In the genomic region with DNA sequence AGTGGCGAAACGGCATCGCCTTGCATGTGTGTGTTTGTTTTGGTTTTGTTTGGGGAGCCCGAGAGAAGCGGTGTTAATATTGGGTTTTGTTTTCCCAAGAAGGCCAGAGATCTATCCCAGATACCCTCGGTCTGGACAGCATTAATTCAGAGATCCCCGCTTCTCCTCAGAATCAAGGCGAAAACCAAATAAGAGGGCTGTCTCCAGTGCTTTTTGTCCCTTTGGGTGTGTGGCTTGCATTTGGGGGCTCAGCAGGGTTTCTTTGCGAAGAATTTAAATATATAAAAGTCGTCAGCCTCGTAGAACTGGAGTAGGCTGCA, we compare ENCODE assay signal across 8 mouse cellular contexts. TPM values are rescaled to one million over a fixed set of nuclear protein-coding genes. Genes with fewer than 3 reads are reported as not detected.
DNase-seq lines count a peak whose midpoint lies in the region; ATAC-seq and TF ChIP-seq lines count a peak whose summit lies in the region.

No protein-coding gene starts in this region.

- no peaks in the 10 kb centered on the region for H3K36me3 ChIP-seq in lung, postnatal 0 days (ENCODE audit: insufficient read depth, low read length)
- no peaks in the 10 kb centered on the region for H3K36me3 ChIP-seq in limb, embryonic 11.5 days (ENCODE audit: control insufficient read depth, insufficient read depth, low read length)

- DNase-seq in lung, postnatal 0 days (ENCODE audit: low spot score): no peak
- no peak for DNase-seq in lung, postnatal 25 days (ENCODE audit: low spot score)
- DNase-seq in limb, embryonic 11.5 days (ENCODE audit: low spot score): no peak
- no peak for DNase-seq in spleen, postnatal 14 days (ENCODE audit: low spot score in 2 of 2)
- no peak for DNase-seq in gastrocnemius, adult 8-10 months (ENCODE audit: low spot score in 2 of 2)
- no peak for DNase-seq in cerebellum, postnatal 4 days (ENCODE audit: low spot score in 2 of 2)

- 2% methylated on average over 11 of the region's 11 CpGs for WGBS in lung, postnatal 0 days
- WGBS in limb, embryonic 11.5 days: 4% methylated on average over 11 of the region's 11 CpGs
- 2% methylated on average over 11 of the region's 11 CpGs for WGBS in olfactory bulb, adult 2 months

- H3K27me3 ChIP-seq in lung, postnatal 0 days (replicated peaks; ENCODE audit: insufficient read depth, low read length): no peaks in the 10 kb centered on the region
- H3K27me3 ChIP-seq in limb, embryonic 11.5 days (ENCODE audit: control insufficient read depth, insufficient read depth, low read length): no peaks in the 10 kb centered on the region

- no peak for TF ChIP-seq EP300 in lung, postnatal 0 days (IDR thresholded peaks at IDR 0.05)

- H3K4me2 ChIP-seq in lung, postnatal 0 days (replicated peaks; ENCODE audit: low read depth, low read length): peak overlapping the region; percentile 89
- H3K4me2 ChIP-seq in limb, embryonic 11.5 days (ENCODE audit: low read depth, severe bottlenecking): peak overlapping the region; percentile 97

- no peak for TF ChIP-seq POLR2A in embryonic fibroblast, embryonic 13.5 days (IDR thresholded peaks at IDR 0.05; ENCODE audit: low read depth, low read length)
- no peak for TF ChIP-seq POLR2A in olfactory bulb, adult 2 months (IDR thresholded peaks at IDR 0.05; ENCODE audit: insufficient read depth, low read depth, low read length)

- H3K4me1 ChIP-seq in lung, postnatal 0 days (ENCODE audit: insufficient read depth, low read depth, low read length): peaks cover 9% of the 10 kb centered on the region; the same call in 1 of the 2 replicates
- no peaks in the 10 kb centered on the region for H3K4me1 ChIP-seq in embryonic fibroblast, embryonic 13.5 days (ENCODE audit: control insufficient read depth, insufficient read depth, low read length)
- H3K4me1 ChIP-seq in limb, embryonic 11.5 days (ENCODE audit: control insufficient read depth, insufficient read depth, low read length): 0 out of 2 replicates have a peak, but pooled peaks cover 4% of the 10 kb centered on the region
- H3K4me1 ChIP-seq in olfactory bulb, adult 2 months (ENCODE audit: control insufficient read depth, insufficient read depth, low read length): peaks cover 7% of the 10 kb centered on the region

- ATAC-seq in lung, postnatal 0 days: no peak
- ATAC-seq in limb, embryonic 11.5 days (ENCODE audit: insufficient number of reproducible peaks, low FRiP score, low TSS enrichment, low read depth): no peak

- no peaks in the 10 kb centered on the region for H3K9me3 ChIP-seq in lung, postnatal 0 days (ENCODE audit: low read length)
- no peaks in the 10 kb centered on the region for H3K9me3 ChIP-seq in limb, embryonic 11.5 days (ENCODE audit: control insufficient read depth, low read length)

- peak overlapping the region; percentile 78 for H3K27ac ChIP-seq in lung, postnatal 0 days (ENCODE audit: low read length)
- H3K27ac ChIP-seq in embryonic fibroblast, embryonic 13.5 days (ENCODE audit: insufficient read depth, low read length): no peak overlapping the region
- no peak overlapping the region for H3K27ac ChIP-seq in limb, embryonic 11.5 days (replicated peaks; ENCODE audit: low read depth, low read length)
- H3K27ac ChIP-seq in olfactory bulb, adult 2 months (ENCODE audit: insufficient read depth, low read depth, low read length): peak overlapping the region; percentile 21; the same call in 1 of the 2 replicates

- TF ChIP-seq CTCF in lung, postnatal 0 days (IDR thresholded peaks at IDR 0.05): no peak
- TF ChIP-seq CTCF in embryonic fibroblast, embryonic 13.5 days (IDR thresholded peaks at IDR 0.05; ENCODE audit: borderline replicate concordance, insufficient read depth, low read length): no peak
- TF ChIP-seq CTCF in olfactory bulb, adult 2 months (IDR thresholded peaks at IDR 0.05; ENCODE audit: insufficient read depth, low read depth, low read length): no peak

- H3K4me3 ChIP-seq in lung, postnatal 0 days (ENCODE audit: low read depth, low read length): peak overlapping the region; percentile 80
- H3K4me3 ChIP-seq in embryonic fibroblast, embryonic 13.5 days (ENCODE audit: insufficient read depth, low read length): peak overlapping the region; percentile 58
- peak overlapping the region; percentile 79 for H3K4me3 ChIP-seq in limb, embryonic 11.5 days (ENCODE audit: low read depth, low read length)
- peak overlapping the region; percentile 90 for H3K4me3 ChIP-seq in olfactory bulb, adult 2 months (ENCODE audit: insufficient read depth, low read depth, low read length)

- H3K9ac ChIP-seq in lung, postnatal 0 days (replicated peaks; ENCODE audit: low read depth): peak overlapping the region; percentile 71
- H3K9ac ChIP-seq in limb, embryonic 11.5 days (ENCODE audit: low read length): peak overlapping the region; percentile 74

RNA-seq across cellular contexts. Expression of a gene that starts 0.3 kb away (rescaled TPM):
- polyA plus RNA-seq in lung, postnatal 0 days (2015; fragmentation: Nextera tagmentation; extraction: Ambion mirVana): 8.0 and 9.9 TPM in 2 replicates
- polyA plus RNA-seq in embryonic fibroblast, embryonic 13.5 days (2011; ENCODE audit: insufficient read length, low read depth, missing spikeins): 1.6 and 3.5 TPM in 2 replicates
- 5.6 and 6.1 TPM in 2 replicates for polyA plus RNA-seq in limb, embryonic 11.5 days (2014; fragmentation: Nextera tagmentation; extraction: Ambion mirVana)
- not detected in 2 replicates for polyA plus RNA-seq in olfactory bulb, adult 2 months (2012; ENCODE audit: insufficient read depth, insufficient read length, low replicate concordance, missing spikeins)
- total RNA-seq in gastrocnemius, adult 8-10 months (2022): 1 to 10 TPM in 1 of 4 experiments, under 1 TPM in 3; 0.35 to 1.0 (median 0.60) TPM

RNA-seq across cellular contexts. Expression of a gene that starts 54.3 kb away (rescaled TPM):
- 23.3 and 26.0 TPM in 2 replicates for polyA plus RNA-seq in lung, postnatal 0 days (2015; fragmentation: Nextera tagmentation; extraction: Ambion mirVana)
- polyA plus RNA-seq in embryonic fibroblast, embryonic 13.5 days (2011; ENCODE audit: insufficient read length, low read depth, missing spikeins): 59.1 and 62.1 TPM in 2 replicates
- polyA plus RNA-seq in limb, embryonic 11.5 days (2014; fragmentation: Nextera tagmentation; extraction: Ambion mirVana): 13.8 and 14.7 TPM in 2 replicates
- not detected in 2 replicates for polyA plus RNA-seq in olfactory bulb, adult 2 months (2012; ENCODE audit: insufficient read depth, insufficient read length, low replicate concordance, missing spikeins)
- 1 to 10 TPM; 1.5 to 3.4 (median 2.0) TPM for total RNA-seq in gastrocnemius, adult 8-10 months (2022)

Comparison
In these comparisons a context has a peak if more than half of its experiments do, and no peak if none do; other contexts are left out.
1. H3K27ac ChIP-seq: peak in lung, postnatal 0 days (single experiment) and olfactory bulb, adult 2 months (single experiment); none in embryonic fibroblast, embryonic 13.5 days (single experiment) and limb, embryonic 11.5 days (single experiment).
2. RNA of a gene that starts 54.3 kb away (polyA plus RNA-seq): 59.1 to 62.1 TPM in embryonic fibroblast, embryonic 13.5 days, 23.3 to 26.0 TPM in lung, postnatal 0 days and 13.8 to 14.7 TPM in limb, embryonic 11.5 days; not detected in olfactory bulb, adult 2 months; every median in the first group is over 10 times any median in the second.
3. Peak in every context shown above with its lines, with median percentiles within 50 percentile points of each other: H3K4me3 ChIP-seq.